Mouse (Mus musculus) lung, embryonic 14.5 days (tissue): ENCODE results near the gene Aig1. TPM values are rescaled to one million over a fixed set of nuclear protein-coding genes. Genes with fewer than 3 reads are reported as not detected.

Experiments
- ATAC-seq: fragments of 200-750 bp; cut with Nextera tagmentation; 2 replicates; pipeline ENCODE4 v1.8.0; 2017; ENCODE audit warnings: mild to moderate bottlenecking, moderate TSS enrichment, moderate library complexity; ENCODE audit not compliant: insufficient read depth
- DNase-seq: peaks from one replicate; pipeline ENCODE4 v3.0.0-alpha.2; 2015
- H3K27ac ChIP-seq: fragments of 300-500 bp; sonication (generic); 2 replicates; pipeline ENCODE4 v1.5.1; 2014; ENCODE audit warnings: low read depth, mild to moderate bottlenecking, moderate library complexity
- H3K27me3 ChIP-seq: fragments of 300-500 bp; sonication (generic); 2 replicates; pipeline ENCODE4 v1.6.1; 2014; ENCODE audit warnings: low read length, control low read depth; ENCODE audit not compliant: insufficient read depth
- H3K36me3 ChIP-seq: fragments of 300-500 bp; sonication (generic); 2 replicates; pipeline ENCODE4 v1.6.1; 2014; ENCODE audit warnings: control low read depth; ENCODE audit not compliant: insufficient read depth
- H3K4me1 ChIP-seq: fragments of 300-500 bp; sonication (generic); 2 replicates; pipeline ENCODE4 v1.6.1; 2014; ENCODE audit warnings: antibody characterized with exemption, control low read depth; ENCODE audit not compliant: insufficient read depth
- H3K4me2 ChIP-seq: fragments of 300-500 bp; sonication (generic); 2 replicates; pipeline ENCODE4 v1.6.1; 2014; ENCODE audit warnings: mild to moderate bottlenecking
- H3K4me3 ChIP-seq: fragments of 300-500 bp; sonication (generic); 2 replicates; pipeline ENCODE4 v1.5.1; 2014; ENCODE audit warnings: low read depth, low read length
- H3K9ac ChIP-seq: fragments of 300-500 bp; sonication (generic); 2 replicates; pipeline ENCODE4 v1.6.1; 2014
- H3K9me3 ChIP-seq: fragments of 300-500 bp; sonication (generic); 2 replicates; pipeline ENCODE4 v1.6.1; 2016; ENCODE audit warnings: low read depth, low read length, control low read depth
- CTCF ChIP-seq: IDR thresholded peaks from 2 replicates; pipeline ENCODE4 v1.5.1; 2016; ENCODE audit warnings: antibody characterized with exemption, low read depth
- WGBS: fragments of 180-500 bp; shearing (Covaris S2); extraction: QIAGEN DNeasy Blood & Tissue Kit; methylation state at CpG from one replicate; pipeline ENCODE4 v1.1.7; 2014; 5-methylcytosine and 5-hydroxymethylcytosine counted together
- polyA plus RNA-seq: library from polyadenylated mRNA; unstranded; fragments of >200 nt; fragmentation: Nextera tagmentation; extraction: Ambion mirVana; gene quantifications from 2 replicates; pipeline ENCODE4 v1.2.1, GENCODE M21; 2014

The Aig1 gene
- polyA plus RNA-seq, 1 experiment from 2014 or later: 43.4 TPM

- Histone ChIP-seq H3K9ac (no peak overlapping the region), H3K4me2 (no peak overlapping the region), H3K4me3 (no peak overlapping the region), H3K9me3 (no peaks in the 10 kb centered on the region), H3K27ac (no peak overlapping the region), H3K4me1 (no peaks in the 10 kb centered on the region), H3K36me3 (no peaks in the 10 kb centered on the region), H3K27me3 (no peaks in the 10 kb centered on the region)
- DNase-seq (no peak), ATAC-seq (no peak)
- 62% methylated on average over 2 of the region's 2 CpGs for WGBS
- no peak for TF ChIP-seq CTCF
Measured at GRCm38 (mm10) chr10:13849205-13849604, 19.6 kb downstream of the Aig1 start.

GRCm38 (mm10) chr10:13844864-13845263 is 23.9 kb downstream of the Aig1 start:
- no peak for TF ChIP-seq CTCF
- no peaks in the 10 kb centered on the region for H3K27me3 ChIP-seq
- no peak overlapping the region for H3K9ac ChIP-seq

GRCm38 (mm10) chr10:13843746-13844145 is 25.0 kb downstream of the Aig1 start:
- Histone ChIP-seq H3K4me1 (no peaks in the 10 kb centered on the region), H3K4me3 (no peak overlapping the region), H3K36me3 (no peaks in the 10 kb centered on the region), H3K4me2 (no peak overlapping the region), H3K9ac (no peak overlapping the region), H3K9me3 (no peaks in the 10 kb centered on the region), H3K27ac (no peak overlapping the region), H3K27me3 (no peaks in the 10 kb centered on the region)
- WGBS: 79% methylated on average over 3 of the region's 3 CpGs
- no peak for TF ChIP-seq CTCF
- DNase-seq: no peak
- no peak for ATAC-seq

More at GRCm38 (mm10) chr10:13844864-13845263, 23.9 kb downstream of the Aig1 start:
- DNase-seq (no peak), ATAC-seq (no peak)
- Histone ChIP-seq H3K4me2 (no peak overlapping the region), H3K9me3 (no peaks in the 10 kb centered on the region), H3K4me1 (no peaks in the 10 kb centered on the region), H3K27ac (no peak overlapping the region), H3K36me3 (no peaks in the 10 kb centered on the region), H3K4me3 (no peak overlapping the region)
- WGBS: 51% methylated on average over 4 of the region's 4 CpGs

GRCm38 (mm10) chr10:13842855-13843254 is 25.9 kb downstream of the Aig1 start:
- H3K9me3 ChIP-seq: no peaks in the 10 kb centered on the region
- no peak for DNase-seq
- 63% methylated on average over 8 of the region's 8 CpGs for WGBS
- H3K27ac ChIP-seq: no peak overlapping the region
- no peak for TF ChIP-seq CTCF
- H3K4me3 ChIP-seq: no peak overlapping the region
- H3K4me2 ChIP-seq: no peak overlapping the region
- no peak for ATAC-seq
- no peaks in the 10 kb centered on the region for H3K27me3 ChIP-seq
- no peaks in the 10 kb centered on the region for H3K36me3 ChIP-seq
- no peaks in the 10 kb centered on the region for H3K4me1 ChIP-seq
- no peak overlapping the region for H3K9ac ChIP-seq

- Histone ChIP-seq H3K9me3 (no peaks in the 10 kb centered on the region), H3K4me1 (no peaks in the 10 kb centered on the region), H3K4me2 (no peak overlapping the region), H3K27me3 (no peaks in the 10 kb centered on the region), H3K27ac (no peak overlapping the region), H3K4me3 (no peak overlapping the region), H3K9ac (no peak overlapping the region), H3K36me3 (no peaks in the 10 kb centered on the region)
- no peak for DNase-seq
- no peak for TF ChIP-seq CTCF
- no peak for ATAC-seq
- 79% methylated on average over 6 of the region's 6 CpGs for WGBS
Measured at GRCm38 (mm10) chr10:13838511-13839126, 30.2 kb downstream of the Aig1 start.

GRCm38 (mm10) chr10:13837709-13838456 is 30.9 kb downstream of the Aig1 start:
- Histone ChIP-seq H3K4me1 (no peaks in the 10 kb centered on the region), H3K4me3 (no peak overlapping the region), H3K4me2 (no peak overlapping the region), H3K36me3 (no peaks in the 10 kb centered on the region), H3K27ac (no peak overlapping the region), H3K27me3 (no peaks in the 10 kb centered on the region), H3K9me3 (no peaks in the 10 kb centered on the region), H3K9ac (no peak overlapping the region)
- ATAC-seq: no peak
- WGBS: 86% methylated on average over 21 of the region's 21 CpGs
- no peak for TF ChIP-seq CTCF
- no peak for DNase-seq

GRCm38 (mm10) chr10:13836956-13837355 is 31.8 kb downstream of the Aig1 start:
- Histone ChIP-seq H3K27ac (no peak overlapping the region), H3K4me1 (no peaks in the 10 kb centered on the region), H3K27me3 (no peaks in the 10 kb centered on the region), H3K9me3 (no peaks in the 10 kb centered on the region), H3K36me3 (no peaks in the 10 kb centered on the region), H3K4me3 (no peak overlapping the region), H3K4me2 (no peak overlapping the region), H3K9ac (no peak overlapping the region)
- no peak for TF ChIP-seq CTCF
- no peak for DNase-seq
- WGBS: 85% methylated on average over 9 of the region's 9 CpGs
- ATAC-seq: no peak
